Comparison of ENCODE assay signal across 8 mouse cellular contexts in the genomic region with DNA sequence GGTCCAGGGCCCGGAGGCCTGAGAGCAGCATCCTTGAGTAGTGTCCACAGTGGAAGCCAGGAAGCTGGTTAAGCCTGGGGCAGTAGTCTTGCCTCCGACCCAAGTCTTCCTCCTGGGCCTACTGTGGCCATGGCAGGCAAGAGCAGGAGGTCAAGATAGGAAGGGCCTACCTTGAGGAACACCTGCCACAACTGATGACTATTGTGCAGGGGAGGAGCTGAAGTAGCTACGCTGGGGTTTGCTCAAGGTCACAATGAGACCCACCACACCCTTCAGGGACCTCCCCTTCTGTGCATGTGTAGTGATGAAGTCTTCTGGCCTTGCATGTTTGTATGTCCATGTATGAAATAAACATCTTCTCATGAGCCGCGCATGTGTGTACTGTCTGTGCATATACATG. TPM values are rescaled to one million over a fixed set of nuclear protein-coding genes. Genes with fewer than 3 reads are reported as not detected.
DNase-seq lines count a peak whose midpoint lies in the region; ATAC-seq and TF ChIP-seq lines count a peak whose summit lies in the region.

No protein-coding gene starts in this region.

- no peaks in the 10 kb centered on the region for H3K79me2 ChIP-seq in heart, adult 2 months (replicated peaks; ENCODE audit: control insufficient read depth, insufficient read depth, low read length)
- H3K79me2 ChIP-seq in C2C12 (ENCODE audit: control insufficient read depth, insufficient read depth): peaks cover 7% of the 10 kb centered on the region

- peak overlapping the region; percentile 92 for H3K27ac ChIP-seq in heart, adult 2 months
- H3K27ac ChIP-seq in forebrain, embryonic 14.5 days (ENCODE audit: low read depth, low read length): peak overlapping the region; percentile 92; the same call in 1 of the 2 replicates
- no peak overlapping the region for H3K27ac ChIP-seq in liver, embryonic 16.5 days (ENCODE audit: low read length)

- H3K4me2 ChIP-seq in forebrain, embryonic 14.5 days (ENCODE audit: low read length): peak overlapping the region; percentile 79
- peak overlapping the region; percentile 96; the same call in 1 of the 2 replicates for H3K4me2 ChIP-seq in liver, embryonic 16.5 days (ENCODE audit: low read depth, low read length)

- no peaks in the 10 kb centered on the region for H3K36me3 ChIP-seq in heart, adult 2 months (ENCODE audit: control insufficient read depth, insufficient read depth, low read length)
- peaks cover 32% of the 10 kb centered on the region for H3K36me3 ChIP-seq in C2C12 (ENCODE audit: control insufficient read depth, insufficient read depth)
- H3K36me3 ChIP-seq in forebrain, embryonic 14.5 days (ENCODE audit: control insufficient read depth, insufficient read depth, low read length): peaks cover 40% of the 10 kb centered on the region
- H3K36me3 ChIP-seq in liver, embryonic 16.5 days (ENCODE audit: control insufficient read depth, insufficient read depth): no peaks in the 10 kb centered on the region; the same call in 1 of the 2 replicates

- DNase-seq in heart, adult 2 months: no peak
- DNase-seq in heart, postnatal 36 days: no peak
- no peak for DNase-seq in forebrain, embryonic 14.5 days (ENCODE audit: low spot score)
- DNase-seq in spleen, adult 18-20 months: no peak
- no peak for DNase-seq in left cerebral cortex, adult 18-20 months (ENCODE audit: low spot score in 2 of 2)

- no peaks in the 10 kb centered on the region for H3K9me3 ChIP-seq in forebrain, embryonic 14.5 days (replicated peaks; ENCODE audit: control insufficient read depth, low read length)
- no peaks in the 10 kb centered on the region for H3K9me3 ChIP-seq in liver, embryonic 16.5 days (replicated peaks; ENCODE audit: control insufficient read depth, low read length)

- WGBS in heart, adult 2 months: 70% methylated on average over 5 of the region's 5 CpGs
- 70% methylated on average over 5 of the region's 5 CpGs for WGBS in forebrain, embryonic 14.5 days
- WGBS in liver, embryonic 16.5 days (ENCODE audit: insufficient replicate concordance): 62% methylated on average over 5 of the region's 5 CpGs

- peak overlapping the region; percentile 73 for H3K4me3 ChIP-seq in heart, adult 2 months
- H3K4me3 ChIP-seq in C2C12 (ENCODE audit: insufficient read depth, poor library complexity, severe bottlenecking): peak overlapping the region; percentile 45
- H3K4me3 ChIP-seq in forebrain, embryonic 14.5 days (ENCODE audit: low read depth, low read length): peak overlapping the region; percentile 81
- H3K4me3 ChIP-seq in liver, embryonic 16.5 days (ENCODE audit: low read depth, low read length): peak overlapping the region; percentile 77

- no peak for TF ChIP-seq POLR2A in heart, adult 2 months (IDR thresholded peaks at IDR 0.05; ENCODE audit: insufficient read depth, low read depth, low read length)

- TF ChIP-seq EP300 in heart, adult 2 months (IDR thresholded peaks at IDR 0.05; ENCODE audit: insufficient read depth, low read depth, low read length): no peak

- peak overlapping the region; percentile 45; the same call in 1 of the 2 replicates for H3K9ac ChIP-seq in heart, adult 2 months (ENCODE audit: low read depth, low read length)
- peak overlapping the region; percentile 91 for H3K9ac ChIP-seq in forebrain, embryonic 14.5 days (ENCODE audit: low read length)
- no peak overlapping the region for H3K9ac ChIP-seq in liver, embryonic 16.5 days (ENCODE audit: low read depth, low read length)

- no peak for TF ChIP-seq CTCF in heart, adult 2 months (IDR thresholded peaks at IDR 0.05)
- TF ChIP-seq CTCF in C2C12 (IDR thresholded peaks at IDR 0.05; ENCODE audit: control insufficient read depth, insufficient read depth, insufficient read length): no peak

- intact Hi-C loops in heart, adult 2 months (cut with DNase I): loop anchor here (2.0 kb wide), 1 partner anchor 25 kb away; a partner anchor contains a TSS
- intact Hi-C loops in heart, postnatal 36 days (cut with DNase I): no loop called here

- no peaks in the 10 kb centered on the region for H3K4me1 ChIP-seq in heart, adult 2 months (ENCODE audit: control insufficient read depth, insufficient read depth, low read length)
- peaks cover 12% of the 10 kb centered on the region for H3K4me1 ChIP-seq in forebrain, embryonic 14.5 days (ENCODE audit: control insufficient read depth, insufficient read depth, low read length)
- H3K4me1 ChIP-seq in liver, embryonic 16.5 days (ENCODE audit: control insufficient read depth, low read depth, low read length): peaks cover 17% of the 10 kb centered on the region

- no peaks in the 10 kb centered on the region for H3K27me3 ChIP-seq in heart, adult 2 months (ENCODE audit: control insufficient read depth, insufficient read depth, low read length)
- H3K27me3 ChIP-seq in C2C12 (ENCODE audit: control insufficient read depth, insufficient read depth, insufficient read length): no peaks in the 10 kb centered on the region
- no peaks in the 10 kb centered on the region for H3K27me3 ChIP-seq in forebrain, embryonic 14.5 days (replicated peaks; ENCODE audit: control insufficient read depth, insufficient read depth, low read length)
- H3K27me3 ChIP-seq in liver, embryonic 16.5 days (ENCODE audit: control insufficient read depth, insufficient read depth, low read depth, low read length): 0 out of 2 replicates have a peak, but pooled peaks cover 2% of the 10 kb centered on the region

- no peaks in the 10 kb centered on the region for H3K79me3 ChIP-seq in C2C12 (ENCODE audit: low read depth)

- ATAC-seq in forebrain, embryonic 14.5 days: no peak
- ATAC-seq in liver, embryonic 16.5 days (ENCODE audit: low read depth): no peak
- ATAC-seq in erythroid progenitor cell, adult 5-6 weeks (replicated peaks; ENCODE audit: low FRiP score, poor library complexity, severe bottlenecking): no peak

- peak overlapping the region; percentile 90 for H3ac ChIP-seq in C2C12 (ENCODE audit: control insufficient read depth, insufficient read length, low read depth)

TF ChIP-seq in C2C12, 6 proteins besides CTCF, POLR2A, EP300 and RAD21 (continues in another document):
- TF ChIP-seq CEBPB (IDR thresholded peaks at IDR 0.05; ENCODE audit: low read depth) (no peak), USF1 (IDR thresholded peaks at IDR 0.05; ENCODE audit: low read depth) (no peak), MYOG (IDR thresholded peaks at IDR 0.05; ENCODE audit: control insufficient read depth, extremely low read depth, insufficient read length) (no peak)

RNA-seq across cellular contexts. Expression of a gene that starts 1.2 kb away (rescaled TPM):
- under 1 TPM; 0.26 to 0.32 TPM for total RNA-seq in heart, adult 2 months (2021)
- 0.33 and 0.59 TPM in 2 replicates for polyA plus RNA-seq in heart, adult 2 months (2012; rRNA removed)
- total RNA-seq in heart, postnatal 36 days (2021): under 1 TPM; 0.19 to 0.42 TPM
- 0.39 TPM for polyA plus RNA-seq in C2C12 (2012; fragmentation: generic; extraction: Trizol)
- polyA plus RNA-seq in forebrain, embryonic 14.5 days (2014; fragmentation: Nextera tagmentation; extraction: Ambion mirVana): 3.4 and 3.5 TPM in 2 replicates
- polyA plus RNA-seq in liver, embryonic 16.5 days (2015; fragmentation: Nextera tagmentation; extraction: Ambion mirVana): 0.13 TPM in 1 of 2 replicates, not detected in the other
- total RNA-seq in erythroid progenitor cell, adult 5-6 weeks (2015; ENCODE audit: low replicate concordance): not detected in 2 replicates
- total RNA-seq in erythroid progenitor cell, adult 5-6 weeks (2017; ENCODE audit: low replicate concordance): not detected in 2 replicates
- 10 to 100 TPM; 51.1 to 53.0 TPM for total RNA-seq in left cerebral cortex, adult 18-20 months (2021)

RNA-seq across cellular contexts. Expression of a gene that starts 25.1 kb away (rescaled TPM):
- 10 to 100 TPM; 42.3 to 47.7 TPM for total RNA-seq in heart, adult 2 months (2021)
- polyA plus RNA-seq in heart, adult 2 months (2012; rRNA removed): 83.7 and 85.4 TPM in 2 replicates
- total RNA-seq in heart, postnatal 36 days (2021): 10 to 100 TPM; 45.1 to 45.9 TPM
- polyA plus RNA-seq in C2C12 (2012; fragmentation: generic; extraction: Trizol): 72.9 TPM
- 62.0 and 70.0 TPM in 2 replicates for polyA plus RNA-seq in forebrain, embryonic 14.5 days (2014; fragmentation: Nextera tagmentation; extraction: Ambion mirVana)
- 43.7 and 49.5 TPM in 2 replicates for polyA plus RNA-seq in liver, embryonic 16.5 days (2015; fragmentation: Nextera tagmentation; extraction: Ambion mirVana)
- total RNA-seq in erythroid progenitor cell, adult 5-6 weeks (2015; ENCODE audit: low replicate concordance): 0.84 and 35.3 TPM in 2 replicates
- 3.3 and 5.1 TPM in 2 replicates for total RNA-seq in erythroid progenitor cell, adult 5-6 weeks (2017; ENCODE audit: low replicate concordance)
- 10 to 100 TPM; 48.3 to 55.6 TPM for total RNA-seq in left cerebral cortex, adult 18-20 months (2021)

RNA-seq across cellular contexts. Expression of a gene that starts 31.2 kb away (rescaled TPM):
- 10 to 100 TPM; 43.6 to 51.6 TPM for total RNA-seq in heart, adult 2 months (2021)
- polyA plus RNA-seq in heart, adult 2 months (2012; rRNA removed): 51.7 and 60.9 TPM in 2 replicates
- total RNA-seq in heart, postnatal 36 days (2021): 10 to 100 TPM; 43.5 to 45.6 TPM
- polyA plus RNA-seq in C2C12 (2012; fragmentation: generic; extraction: Trizol): 92.4 TPM
- 153 and 179 TPM in 2 replicates for polyA plus RNA-seq in forebrain, embryonic 14.5 days (2014; fragmentation: Nextera tagmentation; extraction: Ambion mirVana)
- 44.5 and 48.3 TPM in 2 replicates for polyA plus RNA-seq in liver, embryonic 16.5 days (2015; fragmentation: Nextera tagmentation; extraction: Ambion mirVana)
- total RNA-seq in erythroid progenitor cell, adult 5-6 weeks (2015; ENCODE audit: low replicate concordance): 44.9 and 65.6 TPM in 2 replicates
- 37.0 and 57.2 TPM in 2 replicates for total RNA-seq in erythroid progenitor cell, adult 5-6 weeks (2017; ENCODE audit: low replicate concordance)
- 10 to 100 TPM; 90.6 to 97.4 TPM for total RNA-seq in left cerebral cortex, adult 18-20 months (2021)

RNA-seq across cellular contexts. Expression of a gene that starts 38.7 kb away (rescaled TPM):
- total RNA-seq in heart, adult 2 months (2021): 1 to 10 TPM; 6.4 to 9.8 TPM
- 14.4 and 21.7 TPM in 2 replicates for polyA plus RNA-seq in heart, adult 2 months (2012; rRNA removed)
- 1 to 10 TPM; 6.6 to 7.9 TPM for total RNA-seq in heart, postnatal 36 days (2021)
- 1.0 TPM for polyA plus RNA-seq in C2C12 (2012; fragmentation: generic; extraction: Trizol)
- 21.8 and 24.6 TPM in 2 replicates for polyA plus RNA-seq in forebrain, embryonic 14.5 days (2014; fragmentation: Nextera tagmentation; extraction: Ambion mirVana)
- polyA plus RNA-seq in liver, embryonic 16.5 days (2015; fragmentation: Nextera tagmentation; extraction: Ambion mirVana): 0.28 and 0.34 TPM in 2 replicates
- total RNA-seq in erythroid progenitor cell, adult 5-6 weeks (2015; ENCODE audit: low replicate concordance): not detected in 2 replicates
- 0.68 TPM in 1 of 2 replicates, not detected in the other for total RNA-seq in erythroid progenitor cell, adult 5-6 weeks (2017; ENCODE audit: low replicate concordance)
- 10 to 100 TPM; 15.6 to 17.6 TPM for total RNA-seq in left cerebral cortex, adult 18-20 months (2021)

RNA-seq across cellular contexts. Expression of a gene that starts 41.6 kb away (rescaled TPM):
- 1 to 10 TPM; 1.2 to 1.5 TPM for total RNA-seq in heart, adult 2 months (2021)
- 3.5 and 3.9 TPM in 2 replicates for polyA plus RNA-seq in heart, adult 2 months (2012; rRNA removed)
- total RNA-seq in heart, postnatal 36 days (2021): 1 to 10 TPM; 1.2 to 1.6 TPM
- polyA plus RNA-seq in C2C12 (2012; fragmentation: generic; extraction: Trizol): 9.0 TPM
- 3.2 and 3.8 TPM in 2 replicates for polyA plus RNA-seq in forebrain, embryonic 14.5 days (2014; fragmentation: Nextera tagmentation; extraction: Ambion mirVana)
- 0.04 and 0.08 TPM in 2 replicates for polyA plus RNA-seq in liver, embryonic 16.5 days (2015; fragmentation: Nextera tagmentation; extraction: Ambion mirVana)
- not detected in 2 replicates for total RNA-seq in erythroid progenitor cell, adult 5-6 weeks (2015; ENCODE audit: low replicate concordance)
- total RNA-seq in erythroid progenitor cell, adult 5-6 weeks (2017; ENCODE audit: low replicate concordance): not detected in 2 replicates
- total RNA-seq in left cerebral cortex, adult 18-20 months (2021): 10 to 100 TPM; 27.8 to 32.8 TPM

Comparison
In these comparisons a context has a peak if more than half of its experiments do, and no peak if none do; other contexts are left out.
1. RNA of a gene that starts 1.2 kb away (total RNA-seq): 51.1 to 53.0 TPM in left cerebral cortex, adult 18-20 months; 0.19 to 0.42 TPM in heart, postnatal 36 days, 0.26 to 0.32 TPM in heart, adult 2 months and not detected in erythroid progenitor cell, adult 5-6 weeks; every median in the first group is over 10 times any median in the second.
2. Peak in every context shown above with its lines, with median percentiles within 50 percentile points of each other: H3K4me3 ChIP-seq.